Comparison of ENCODE assay signal across 10 mouse cellular contexts in genomic region chr6:146126823-146127681, GRCm38 (mm10).
DNase-seq lines count a peak whose midpoint lies in the region; ATAC-seq and TF ChIP-seq lines count a peak whose summit lies in the region.
"Had no signal": no experiment of that assay in that cellular context is flagged by ENCODE, and none has a peak within 500 bp of the region (broad histone marks: within the 10 kb centered on the region; RNA-seq: fewer than 3 reads in every experiment).

No protein-coding gene starts in this region.

- H3K9me3 ChIP-seq in hindbrain, embryonic 15.5 days = no peaks in the 10 kb centered on the region
- H3K9me3 ChIP-seq in hindbrain, embryonic 13.5 days = no peaks in the 10 kb centered on the region
- H3K9me3 ChIP-seq in heart, embryonic 12.5 days (replicated peaks) = no peaks in the 10 kb centered on the region
- H3K9me3 ChIP-seq: limb, embryonic 13.5 days had no signal

- no peak for TF ChIP-seq CTCF in cerebellum, adult 2 months (IDR thresholded peaks at IDR 0.05; ENCODE audit: borderline replicate concordance, insufficient read depth, low read depth, low read length)

- H3K36me3 ChIP-seq in hindbrain, embryonic 15.5 days = no peaks in the 10 kb centered on the region
- H3K36me3 ChIP-seq in hindbrain, embryonic 13.5 days = no peaks in the 10 kb centered on the region
- peaks cover 6% of the 10 kb centered on the region for H3K36me3 ChIP-seq in heart, embryonic 12.5 days
- H3K36me3 ChIP-seq: limb, embryonic 13.5 days had no signal

- peak overlapping the region; percentile 35; the same call in 1 of the 2 replicates for H3K27ac ChIP-seq in hindbrain, embryonic 15.5 days (replicated peaks)
- no peak overlapping the region for H3K27ac ChIP-seq in hindbrain, embryonic 13.5 days
- H3K27ac ChIP-seq in cerebellum, adult 2 months (ENCODE audit: insufficient read depth, low read length) = peak overlapping the region; percentile 8
- peak overlapping the region; percentile 29; the same call in 1 of the 2 replicates for H3K27ac ChIP-seq in heart, embryonic 12.5 days (ENCODE audit: poor library complexity, severe bottlenecking)
- H3K27ac ChIP-seq: limb, embryonic 13.5 days had no signal

- no peak overlapping the region for H3K4me2 ChIP-seq in hindbrain, embryonic 15.5 days
- H3K4me2 ChIP-seq in hindbrain, embryonic 13.5 days = no peak overlapping the region
- H3K4me2 ChIP-seq in heart, embryonic 12.5 days = no peak overlapping the region
- H3K4me2 ChIP-seq: limb, embryonic 13.5 days had no signal

- no peak overlapping the region for H3K9ac ChIP-seq in hindbrain, embryonic 15.5 days
- no peak overlapping the region for H3K9ac ChIP-seq in hindbrain, embryonic 13.5 days
- H3K9ac ChIP-seq in heart, embryonic 12.5 days = no peak overlapping the region
- H3K9ac ChIP-seq: limb, embryonic 13.5 days had no signal

- peak; percentile 35 for DNase-seq in MN1 (ENCODE audit: low spot score)
- peak; percentile 91 to 97 for DNase-seq in cerebellum, adult 2 months
- no peak for DNase-seq in thymus, postnatal 14 days
- DNase-seq in embryo, embryonic 11 days = no peak
- no peak for DNase-seq in frontal cortex, postnatal 36 days (ENCODE audit: low spot score in 2 of 2)

- 73% methylated on average over 12 of the region's 12 CpGs for WGBS in hindbrain, embryonic 15.5 days
- 88% methylated on average over 12 of the region's 12 CpGs for WGBS in hindbrain, embryonic 13.5 days
- 11% methylated on average over 12 of the region's 12 CpGs for WGBS in cerebellum, adult 2 months
- WGBS in heart, embryonic 12.5 days = 55% methylated on average over 12 of the region's 12 CpGs

- ATAC-seq in hindbrain, embryonic 15.5 days (ENCODE audit: low FRiP score, low read depth) = peak; percentile 38; the same call in 1 of the 2 replicates
- no peak for ATAC-seq in hindbrain, embryonic 13.5 days (ENCODE audit: low FRiP score)
- peak; percentile 55 for ATAC-seq in heart, embryonic 12.5 days (ENCODE audit: insufficient number of reproducible peaks, low FRiP score)

- no peaks in the 10 kb centered on the region for H3K4me1 ChIP-seq in hindbrain, embryonic 15.5 days (replicated peaks)
- 0 out of 2 replicates have a peak, but pooled peaks cover 3% of the 10 kb centered on the region for H3K4me1 ChIP-seq in hindbrain, embryonic 13.5 days (replicated peaks)
- H3K4me1 ChIP-seq in cerebellum, adult 2 months (ENCODE audit: control insufficient read depth, insufficient read depth, low read length) = peaks cover 8% of the 10 kb centered on the region; the same call in 1 of the 2 replicates
- peaks cover 24% of the 10 kb centered on the region for H3K4me1 ChIP-seq in heart, embryonic 12.5 days (replicated peaks)
- H3K4me1 ChIP-seq: limb, embryonic 13.5 days had no signal

- H3K27me3 ChIP-seq in hindbrain, embryonic 15.5 days = no peaks in the 10 kb centered on the region
- no peaks in the 10 kb centered on the region for H3K27me3 ChIP-seq in hindbrain, embryonic 13.5 days
- H3K27me3 ChIP-seq in cerebellum, adult 2 months (ENCODE audit: control insufficient read depth, insufficient read depth, low read length) = no peaks in the 10 kb centered on the region
- no peaks in the 10 kb centered on the region for H3K27me3 ChIP-seq in heart, embryonic 12.5 days (replicated peaks)
- H3K27me3 ChIP-seq: limb, embryonic 13.5 days had no signal

- no peak for TF ChIP-seq POLR2A in cerebellum, adult 2 months (IDR thresholded peaks at IDR 0.05; ENCODE audit: borderline replicate concordance, insufficient read depth, low read length)

- H3K4me3 ChIP-seq in hindbrain, embryonic 15.5 days = no peak overlapping the region
- no peak overlapping the region for H3K4me3 ChIP-seq in hindbrain, embryonic 13.5 days
- H3K4me3 ChIP-seq in cerebellum, adult 2 months (replicated peaks; ENCODE audit: insufficient read depth, low read depth, low read length) = no peak overlapping the region
- no peak overlapping the region for H3K4me3 ChIP-seq in heart, embryonic 12.5 days
- H3K4me3 ChIP-seq: erythroblast, embryonic 14.5 days; limb, embryonic 13.5 days had no signal

Comparison
In these comparisons a context has a peak if more than half of its experiments do, and no peak if none do; other contexts are left out.
1. DNase-seq: peak in MN1 (single experiment) and cerebellum, adult 2 months (2 of 2); none in thymus, postnatal 14 days (single experiment), embryo, embryonic 11 days (single experiment) and frontal cortex, postnatal 36 days (0 of 2).